Mouse (Mus musculus): ENCODE data around the gene Atp6v1d. TPM values are rescaled to one million over a fixed set of nuclear protein-coding genes. Genes with fewer than 3 reads are reported as not detected.

Gene Atp6v1d
- 10 to 100 TPM; 65.5 to 77.3 TPM for total RNA-seq (2023)

GRCm38 (mm10) chr12:78861496-78862253 lies at the start of gene Atp6v1d, which contains the start of gene Eif2s1:
TSS of gene Atp6v1d (minus strand) at chr12:78861638.
TSS of gene Eif2s1 (plus strand) at chr12:78861819.

DNA sequence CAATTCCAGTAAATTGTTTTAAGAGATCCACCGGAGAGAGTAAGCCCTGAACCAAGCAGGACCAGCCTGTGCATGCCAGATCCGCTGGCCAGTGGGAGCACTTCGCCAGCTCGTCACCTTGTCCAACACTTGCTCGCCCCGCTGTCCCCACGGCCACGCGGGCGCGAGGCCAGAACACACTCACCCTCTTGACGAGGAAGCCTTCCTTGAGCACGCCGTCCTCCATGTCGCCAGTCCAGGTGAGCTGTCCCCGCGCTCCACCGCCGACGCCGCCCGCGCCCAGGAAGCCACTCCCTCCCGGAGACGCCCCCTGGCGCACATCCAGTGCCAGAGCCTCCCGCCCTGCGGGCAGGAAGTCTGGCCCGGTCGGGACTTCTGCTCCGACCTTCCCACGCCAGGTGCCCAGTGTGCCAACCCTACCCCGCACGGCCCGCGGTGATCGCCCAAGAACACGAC lies 45.3 kb upstream of the Atp6v1d start, which contains the start of gene Plek2:
Plek2 (minus strand) TSS at position 258 of the 456 bp plus-strand sequence.

Other genes starting within 250 kb of the Atp6v1d start
- not detected for gene Fam71d, start 170.1 kb downstream of the Atp6v1d start, total RNA-seq (2023)
- gene Mpp5, start 112.7 kb downstream of the Atp6v1d start, total RNA-seq (2023): 10 to 100 TPM; 11.2 to 13.3 TPM
- 10 to 100 TPM; 26.7 to 46.5 TPM for gene Eif2s1, start 181 bp upstream of the Atp6v1d start, total RNA-seq (2023)
- gene Plek2, start 45.3 kb upstream of the Atp6v1d start, total RNA-seq (2023): under 1 TPM; 0.33 to 0.35 TPM
- 10 to 100 TPM; 27.7 to 34.8 TPM for gene Tmem229b, start 146.0 kb upstream of the Atp6v1d start, total RNA-seq (2023)
- under 1 TPM; 0.20 to 0.22 TPM for gene Plekhh1, start 167.5 kb upstream of the Atp6v1d start, total RNA-seq (2023)
- gene Pigh, start 228.0 kb upstream of the Atp6v1d start, total RNA-seq (2023): 1 to 10 TPM; 4.1 to 4.2 TPM

All from neutrophil, adult 83 days (primary cell).